Mouse (Mus musculus) forebrain, embryonic 11.5 days (tissue): ENCODE measurements around the gene Lat2. TPM values are rescaled to one million over a fixed set of nuclear protein-coding genes. Genes with fewer than 3 reads are reported as not detected.
"Not testable (repeated sequence)": the region's sequence is repeated elsewhere in the genome, so short reads cannot be mapped to it uniquely, and the experiment has no call there.

ENCODE experiments used
- ATAC-seq: fragments of 200-750 bp; cut with Nextera tagmentation; replicated peaks from 2 replicates; pipeline ENCODE4 v1.8.0; 2017; ENCODE audit warnings: moderate TSS enrichment; ENCODE audit not compliant: low FRiP score
- DNase-seq: peaks from one replicate; pipeline ENCODE4 v3.0.0-alpha.2; 2017; ENCODE audit warnings: low spot score
- H3K27ac ChIP-seq: fragments of 300-500 bp; sonication (generic); 2 replicates; pipeline ENCODE4 v1.5.1; 2014; ENCODE audit warnings: low read depth, low read length
- H3K27me3 ChIP-seq: fragments of 300-500 bp; sonication (generic); 2 replicates; pipeline ENCODE4 v1.6.1; 2014; ENCODE audit warnings: mild to moderate bottlenecking, low read length, mixed read lengths; ENCODE audit not compliant: control insufficient read depth, insufficient read depth
- H3K36me3 ChIP-seq: fragments of 300-500 bp; sonication (generic); 2 replicates; pipeline ENCODE4 v1.6.1; 2014; ENCODE audit warnings: mild to moderate bottlenecking, low read length, moderate library complexity, mixed read lengths; ENCODE audit not compliant: control insufficient read depth, insufficient read depth
- H3K4me1 ChIP-seq: fragments of 300-500 bp; sonication (generic); replicated peaks from 2 replicates; pipeline ENCODE4 v1.6.1; 2014; ENCODE audit warnings: low read length, mixed read lengths; ENCODE audit not compliant: control insufficient read depth, insufficient read depth
- H3K4me2 ChIP-seq: fragments of 300-500 bp; sonication (generic); 2 replicates; pipeline ENCODE4 v1.6.1; 2014; ENCODE audit warnings: low read depth, mild to moderate bottlenecking, low read length, moderate library complexity, mixed read lengths; ENCODE audit not compliant: severe bottlenecking
- H3K4me3 ChIP-seq: fragments of 300-500 bp; sonication (generic); 2 replicates; pipeline ENCODE4 v1.5.1; 2014; ENCODE audit warnings: low read depth, low read length
- H3K9ac ChIP-seq: fragments of 300-500 bp; sonication (generic); 2 replicates; pipeline ENCODE4 v1.6.1; 2014; ENCODE audit warnings: low read length
- H3K9me3 ChIP-seq: fragments of 300-500 bp; sonication (generic); 2 replicates; pipeline ENCODE4 v1.6.1; 2016; ENCODE audit warnings: low read length, mixed read lengths; ENCODE audit not compliant: control insufficient read depth
- WGBS: fragments of 180-500 bp; shearing (Covaris S2); extraction: QIAGEN DNeasy Blood & Tissue Kit; methylation state at CpG from one replicate; pipeline ENCODE4 v1.1.7; 2014; 5-methylcytosine and 5-hydroxymethylcytosine counted together
- polyA plus RNA-seq: library from polyadenylated mRNA; unstranded; fragments of >200 nt; fragmentation: Nextera tagmentation; extraction: Ambion mirVana; gene quantifications from 2 replicates; pipeline ENCODE4 v1.2.1, GENCODE M21; 2014

Lat2 gene
- 2.2 and 3.8 TPM in 2 replicates for polyA plus RNA-seq

DNA sequence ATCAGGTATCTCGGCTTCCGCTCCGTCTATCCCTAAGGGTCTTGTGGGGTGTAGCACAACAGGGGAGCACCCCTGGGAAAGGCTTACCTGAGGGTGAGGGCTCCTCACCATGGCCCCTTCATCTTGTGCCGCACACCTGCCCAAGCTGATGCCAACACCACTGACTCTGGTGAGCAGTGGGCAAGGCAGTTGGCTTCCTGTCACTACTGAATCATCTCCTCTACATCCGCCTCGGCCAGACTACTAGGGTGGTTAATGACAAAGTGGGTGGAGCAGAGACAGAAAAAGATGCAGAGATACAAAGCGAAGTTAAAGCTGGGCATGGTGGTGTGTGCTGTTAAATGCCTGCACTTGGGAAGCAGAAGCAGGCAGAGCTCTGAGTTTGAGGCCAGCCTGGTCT is at the start of gene Lat2:
Lat2 (minus strand) TSS at position 224 of the 400 bp plus-strand sequence.
- no peaks in the 10 kb centered on the region for H3K27me3 ChIP-seq
- no peaks in the 10 kb centered on the region for H3K9me3 ChIP-seq
- no peak within 1 kb of the TSS for H3K27ac ChIP-seq
- no peak within 1 kb of the TSS for H3K4me3 ChIP-seq
- no peaks in the 10 kb centered on the region for H3K4me1 ChIP-seq
- H3K36me3 ChIP-seq = peaks cover 3% of the 10 kb centered on the region; the same call in 1 of the 2 replicates
- H3K9ac ChIP-seq = no peak within 1 kb of the TSS
- ATAC-seq = no peak
- DNase-seq = no peak
- H3K4me2 ChIP-seq = no peak within 1 kb of the TSS
- WGBS = 91% methylated on average over 7 of the region's 7 CpGs

DNA sequence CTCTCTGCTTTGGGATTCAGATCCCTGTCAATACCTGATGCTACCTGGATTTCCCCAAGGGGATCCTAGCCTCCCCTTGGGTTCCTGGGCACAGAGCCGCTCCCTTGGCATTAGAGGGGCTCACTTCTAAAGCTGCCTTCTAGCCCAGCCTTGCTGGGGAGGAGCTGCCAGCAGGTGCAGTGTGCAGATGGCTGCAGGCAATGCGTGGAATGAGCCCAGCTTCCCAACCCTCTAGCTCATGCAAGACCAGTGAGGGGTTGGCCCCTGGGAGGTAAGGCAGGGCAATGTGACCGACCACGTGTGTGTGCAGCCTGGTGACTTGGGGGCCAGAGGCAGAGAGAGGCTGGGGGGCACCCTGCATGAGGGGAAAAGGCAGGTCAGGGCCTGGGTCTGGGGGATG is 41.9 kb upstream of the Lat2 start:
- Histone ChIP-seq H3K4me3 (no peak overlapping the region), H3K36me3 (no peaks in the 10 kb centered on the region; the same call in 1 of the 2 replicates), H3K27ac (no peak overlapping the region), H3K4me2 (no peak overlapping the region), H3K4me1 (no peaks in the 10 kb centered on the region), H3K9me3 (no peaks in the 10 kb centered on the region), H3K9ac (no peak overlapping the region), H3K27me3 (no peaks in the 10 kb centered on the region)
- WGBS = 77% methylated on average over 4 of the region's 4 CpGs
- DNase-seq (no peak), ATAC-seq (no peak)

DNA sequence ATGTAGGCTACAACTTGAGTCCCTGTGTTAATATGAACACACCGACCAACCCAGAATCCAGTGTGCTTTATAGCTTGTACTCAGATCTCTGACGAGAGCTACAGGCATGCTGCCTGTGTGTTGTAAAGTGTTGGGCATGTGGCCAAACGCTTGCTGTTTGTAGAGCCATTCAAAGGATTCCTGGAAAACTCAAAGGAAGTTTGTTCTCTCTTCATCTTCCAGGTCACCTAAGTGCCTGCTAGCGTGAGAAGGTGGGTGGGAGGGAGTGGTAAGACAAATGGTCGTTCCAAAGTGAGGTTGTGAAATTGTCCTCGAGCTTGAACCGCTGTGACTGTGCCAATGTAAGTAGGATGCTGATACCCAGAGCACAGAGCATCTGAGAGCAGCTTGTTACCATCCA is 37.2 kb upstream of the Lat2 start:
- ATAC-seq (no peak), DNase-seq (no peak)
- 78% methylated on average over 7 of the region's 7 CpGs for WGBS
- Histone ChIP-seq H3K9ac (no peak overlapping the region), H3K4me1 (no peaks in the 10 kb centered on the region), H3K4me3 (no peak overlapping the region), H3K9me3 (no peaks in the 10 kb centered on the region), H3K27me3 (no peaks in the 10 kb centered on the region), H3K4me2 (no peak overlapping the region), H3K27ac (no peak overlapping the region), H3K36me3 (no peaks in the 10 kb centered on the region)

DNA sequence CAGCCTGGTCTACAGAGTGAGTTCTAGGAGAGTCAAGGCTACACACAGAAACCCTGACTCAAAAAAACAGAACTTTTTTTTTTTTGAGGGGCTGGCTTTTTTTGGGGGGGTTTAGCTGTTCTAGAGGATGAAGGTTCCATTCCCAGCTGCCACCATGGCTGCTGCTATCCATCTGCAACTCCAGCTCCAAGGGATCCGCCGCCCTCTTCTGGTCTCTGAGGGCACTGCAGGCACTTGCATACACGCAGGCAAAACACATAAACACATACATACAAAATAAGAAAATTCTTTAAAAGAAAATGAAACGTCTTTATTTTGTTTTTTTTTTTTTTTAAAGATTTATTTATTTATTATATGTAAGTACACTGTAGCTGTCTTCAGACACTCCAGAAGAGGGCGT is 36.1 kb upstream of the Lat2 start:
- DNase-seq (peak; percentile 73), ATAC-seq (no peak)
- WGBS = 40% methylated on average over 4 of the region's 5 CpGs
- Histone ChIP-seq H3K9ac (no peak overlapping the region), H3K4me3 (no peak overlapping the region), H3K27me3 (no peaks in the 10 kb centered on the region), H3K27ac (no peak overlapping the region), H3K9me3 (no peaks in the 10 kb centered on the region), H3K4me2 (no peak overlapping the region), H3K36me3 (no peaks in the 10 kb centered on the region), H3K4me1 (no peaks in the 10 kb centered on the region)

DNA sequence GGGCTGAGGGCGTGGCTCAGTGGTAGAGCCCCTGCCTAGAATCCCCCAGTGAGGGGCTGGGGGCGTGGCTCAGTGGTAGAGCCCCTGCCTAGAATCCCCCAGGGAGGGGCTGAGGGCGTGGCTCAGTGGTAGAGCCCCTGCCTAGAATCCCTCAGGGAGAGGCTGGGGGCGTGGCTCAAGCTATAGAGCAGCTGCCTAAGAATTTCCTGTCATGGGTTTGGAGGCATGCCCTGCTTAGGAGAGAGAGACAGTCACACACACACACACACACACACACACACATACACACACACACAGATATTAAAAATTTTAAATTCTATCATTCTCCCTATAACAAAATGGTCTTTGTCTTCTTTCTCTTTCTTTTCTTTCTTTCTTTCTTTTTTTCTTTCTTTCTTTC is 34.2 kb upstream of the Lat2 start:
- H3K9ac ChIP-seq, H3K27ac ChIP-seq, H3K27me3 ChIP-seq, ATAC-seq, DNase-seq, H3K4me3 ChIP-seq, H3K36me3 ChIP-seq, H3K4me2 ChIP-seq, H3K4me1 ChIP-seq, H3K9me3 ChIP-seq: not testable (repeated sequence)
- WGBS = 95% methylated on average over 2 of the region's 4 CpGs

DNA sequence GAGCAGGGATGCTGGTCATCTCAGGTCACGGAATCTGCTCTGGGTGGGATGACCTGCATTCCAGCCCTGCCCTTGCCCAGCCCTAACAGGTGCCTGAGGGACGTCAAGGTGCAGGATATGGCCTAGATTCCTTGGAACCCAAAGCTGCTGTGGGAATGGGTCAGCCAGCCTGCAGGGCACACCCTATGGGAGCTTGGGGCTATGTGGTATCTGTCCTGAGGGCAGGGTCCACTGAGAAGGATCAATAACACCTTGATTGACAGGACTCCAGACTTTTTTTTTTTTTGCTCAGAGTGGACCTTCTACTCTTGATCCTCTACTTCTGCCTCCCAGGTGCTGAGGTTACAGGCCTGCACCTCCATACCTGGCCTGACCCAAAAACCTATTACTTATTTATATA is 32.6 kb upstream of the Lat2 start:
- Histone ChIP-seq H3K4me2 (no peak overlapping the region), H3K9me3 (no peaks in the 10 kb centered on the region), H3K27ac (no peak overlapping the region), H3K9ac (no peak overlapping the region), H3K4me1 (no peaks in the 10 kb centered on the region), H3K4me3 (no peak overlapping the region), H3K36me3 (no peaks in the 10 kb centered on the region), H3K27me3 (no peaks in the 10 kb centered on the region)
- no peak for DNase-seq
- 94% methylated on average over 2 of the region's 2 CpGs for WGBS
- no peak for ATAC-seq

DNA sequence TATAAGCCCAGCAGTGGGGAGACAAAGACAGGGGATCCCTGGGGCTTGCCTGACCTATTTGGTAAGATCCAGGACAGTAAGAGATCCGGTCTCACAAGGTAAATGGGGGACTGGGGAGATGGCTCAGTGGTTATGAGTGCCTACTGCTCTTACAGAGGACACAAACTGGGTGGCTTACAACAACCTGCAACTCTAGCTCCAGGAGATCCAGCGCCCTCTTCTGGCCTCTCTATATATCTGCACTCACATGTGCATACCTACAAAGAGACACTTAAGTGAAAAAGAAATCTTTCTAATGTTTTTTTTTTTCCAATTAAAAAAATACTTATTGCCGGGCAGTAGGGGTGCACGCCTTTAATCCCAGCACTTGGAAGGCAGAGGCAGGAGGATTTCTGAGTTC is 31.6 kb upstream of the Lat2 start:
- H3K9ac ChIP-seq = no peak overlapping the region
- H3K4me3 ChIP-seq = no peak overlapping the region
- WGBS = 68% methylated on average over 4 of the region's 4 CpGs
- no peak overlapping the region for H3K27ac ChIP-seq
- DNase-seq (no peak), ATAC-seq (no peak)
- H3K36me3 ChIP-seq = no peaks in the 10 kb centered on the region
- no peaks in the 10 kb centered on the region for H3K27me3 ChIP-seq
- H3K4me1 ChIP-seq = no peaks in the 10 kb centered on the region
- no peaks in the 10 kb centered on the region for H3K9me3 ChIP-seq
- no peak overlapping the region for H3K4me2 ChIP-seq

DNA sequence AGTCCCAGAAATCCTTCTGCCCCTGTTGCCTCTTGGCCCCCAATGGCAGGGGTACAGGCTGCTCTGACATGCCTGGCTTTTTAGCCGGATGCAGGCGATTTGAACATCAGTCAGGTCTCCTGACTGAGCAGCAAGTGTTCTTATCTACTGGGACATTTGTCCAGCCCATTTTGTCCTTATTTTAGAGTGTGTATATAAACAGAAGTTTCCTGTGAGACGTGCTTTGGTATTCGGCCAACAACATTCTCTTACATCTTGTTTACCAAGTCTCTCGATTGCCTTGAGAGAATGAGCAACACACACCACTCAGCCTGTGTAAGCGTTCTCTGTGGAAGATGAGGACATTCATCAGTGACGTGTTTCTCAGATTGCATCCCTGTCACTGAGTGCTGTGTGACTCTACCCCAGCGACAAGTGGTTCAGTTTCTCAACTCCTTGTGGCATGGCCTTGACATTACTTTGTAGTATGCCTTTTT is 29.9 kb upstream of the Lat2 start:
- Histone ChIP-seq H3K9me3 (no peaks in the 10 kb centered on the region), H3K4me1 (peaks cover 2% of the 10 kb centered on the region; the same call in 1 of the 2 replicates), H3K4me2 (no peak overlapping the region), H3K4me3 (no peak overlapping the region), H3K9ac (no peak overlapping the region), H3K27ac (no peak overlapping the region), H3K27me3 (no peaks in the 10 kb centered on the region), H3K36me3 (no peaks in the 10 kb centered on the region)
- no peak for DNase-seq
- ATAC-seq = no peak
- 87% methylated on average over 8 of the region's 8 CpGs for WGBS

DNA sequence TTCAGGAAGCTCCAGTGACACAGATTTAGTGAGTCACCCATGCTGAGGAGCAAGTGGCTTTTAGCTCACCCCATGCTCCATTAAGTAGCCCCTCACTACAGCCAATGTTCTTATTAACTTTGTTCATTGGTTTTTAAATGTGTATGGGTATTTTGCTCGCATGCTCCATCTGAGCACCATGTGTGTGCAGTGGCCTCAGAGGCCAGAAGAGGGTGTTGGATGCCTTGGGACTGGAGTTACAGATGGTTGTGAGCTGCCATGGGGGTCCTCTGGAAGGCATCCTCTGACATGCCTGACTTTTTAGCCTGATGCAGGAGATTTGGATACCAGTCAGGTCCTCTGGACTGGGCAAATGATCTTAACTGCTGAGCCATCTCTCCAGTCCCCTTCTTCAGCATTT is 29.3 kb upstream of the Lat2 start:
- 74% methylated on average over 1 of the region's 1 CpGs for WGBS
- H3K4me1 ChIP-seq = peaks cover 3% of the 10 kb centered on the region; the same call in 1 of the 2 replicates
- H3K27me3 ChIP-seq = no peaks in the 10 kb centered on the region
- DNase-seq (no peak), ATAC-seq (no peak)
- H3K4me3 ChIP-seq = no peak overlapping the region
- H3K9ac ChIP-seq = no peak overlapping the region
- no peaks in the 10 kb centered on the region for H3K36me3 ChIP-seq
- H3K9me3 ChIP-seq = no peaks in the 10 kb centered on the region
- H3K4me2 ChIP-seq = no peak overlapping the region
- no peak overlapping the region for H3K27ac ChIP-seq
